Mouse (Mus musculus) B cell, adult 2 months (primary cell): ENCODE measurements around the gene 1700018B08Rik.
A peak's percentile ranks its signal among the peaks of the same experiment; 100 is the strongest.

Source experiments
- DNase-seq, 2 experiments: peaks; one replicate each; pipeline ENCODE4 v3.0.0; 2022

Gene 1700018B08Rik

DNA sequence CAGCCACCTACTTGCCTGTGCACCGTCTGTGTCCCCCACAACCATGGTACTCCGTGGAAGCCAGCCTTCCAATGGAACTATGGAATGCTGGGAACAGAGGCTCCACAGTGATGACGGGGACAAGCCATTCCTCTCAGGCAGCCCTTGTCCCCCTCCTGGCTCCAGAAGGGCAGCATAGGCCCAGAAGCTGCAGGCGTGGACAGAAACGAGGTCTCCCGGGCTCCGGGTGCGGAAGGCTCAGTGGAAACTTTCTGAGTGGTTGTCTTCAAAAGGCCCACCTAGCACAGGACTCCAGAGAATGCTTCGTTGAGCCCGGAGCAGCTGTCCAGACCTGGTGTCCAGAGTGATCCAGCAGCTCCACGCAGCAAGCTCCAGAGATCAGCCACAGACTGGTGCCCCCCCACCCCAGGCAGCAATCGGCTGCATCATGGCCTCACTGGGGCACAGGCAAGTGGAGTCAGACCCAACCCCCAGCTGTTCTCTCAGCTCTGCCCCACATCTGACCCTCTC, at the start of gene 1700018B08Rik:
Gene 1700018B08Rik, minus strand, starts transcription at position 45 of the 510 bp plus-strand sequence.
- DNase-seq, result no peak

DNA sequence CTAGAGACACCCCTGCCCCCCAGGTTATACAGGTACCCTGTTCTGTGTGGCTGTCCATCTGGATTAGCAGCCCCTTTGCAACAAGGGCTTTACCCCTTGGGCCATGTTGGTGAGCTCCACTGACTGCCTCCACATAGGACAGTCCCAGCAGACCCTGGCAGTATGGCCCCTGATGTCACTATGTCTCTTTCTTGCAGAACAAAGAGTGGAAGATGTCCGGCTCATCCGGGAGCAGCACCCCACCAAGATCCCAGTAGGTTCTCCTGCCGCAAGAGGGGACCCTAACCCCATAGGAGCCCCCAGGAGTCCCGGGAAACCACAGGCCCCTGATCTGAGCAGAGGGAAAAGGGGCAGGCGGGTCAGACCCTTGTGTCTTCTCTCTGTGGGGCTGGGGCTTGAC, 49.2 kb upstream of the 1700018B08Rik start:
- no peak for DNase-seq

DNA sequence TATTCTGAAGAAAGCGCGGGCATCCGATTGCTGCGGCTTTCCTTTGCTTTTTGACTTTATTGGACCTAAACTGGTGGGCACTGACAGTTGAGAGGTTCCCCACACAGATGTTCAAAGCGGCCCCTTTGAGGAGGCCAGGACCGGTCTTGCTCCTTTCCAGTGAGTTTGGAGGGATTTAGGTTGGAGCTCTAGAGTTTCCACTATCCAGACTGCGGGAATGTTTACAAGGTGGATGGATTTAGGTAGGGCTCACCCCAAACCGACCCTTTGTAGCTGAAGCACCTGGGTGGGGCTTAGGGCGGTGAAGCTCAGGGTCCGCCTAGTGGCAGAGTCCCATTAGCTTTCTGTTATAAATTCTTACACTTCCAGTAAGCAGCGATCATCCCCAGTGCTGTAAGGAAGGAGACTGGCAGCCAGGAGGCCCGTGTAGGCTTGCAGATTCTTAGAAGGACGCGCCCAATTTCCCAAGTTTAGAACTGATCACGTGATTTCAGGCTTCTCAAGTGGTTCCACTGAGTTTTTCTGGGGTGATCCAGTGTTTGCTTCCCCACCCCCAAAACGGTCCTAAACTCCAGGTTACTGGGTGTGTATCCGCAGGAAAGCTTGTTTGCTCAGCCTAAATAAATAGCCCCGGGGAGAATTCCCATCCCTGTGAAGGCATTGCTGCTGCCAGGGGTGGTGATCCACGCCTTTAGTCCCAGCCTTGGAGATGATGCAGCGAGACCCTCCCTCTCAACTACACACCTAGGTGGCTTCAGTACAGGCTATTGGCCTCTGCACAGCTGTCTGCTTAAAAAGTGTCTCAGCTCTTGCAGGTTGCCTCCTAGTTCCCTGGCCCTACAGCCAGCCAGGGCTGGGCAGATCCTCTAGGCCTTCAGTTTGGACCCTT, 47.3 kb upstream of the 1700018B08Rik start:
- DNase-seq, result peak; percentile 61 to 68

DNA sequence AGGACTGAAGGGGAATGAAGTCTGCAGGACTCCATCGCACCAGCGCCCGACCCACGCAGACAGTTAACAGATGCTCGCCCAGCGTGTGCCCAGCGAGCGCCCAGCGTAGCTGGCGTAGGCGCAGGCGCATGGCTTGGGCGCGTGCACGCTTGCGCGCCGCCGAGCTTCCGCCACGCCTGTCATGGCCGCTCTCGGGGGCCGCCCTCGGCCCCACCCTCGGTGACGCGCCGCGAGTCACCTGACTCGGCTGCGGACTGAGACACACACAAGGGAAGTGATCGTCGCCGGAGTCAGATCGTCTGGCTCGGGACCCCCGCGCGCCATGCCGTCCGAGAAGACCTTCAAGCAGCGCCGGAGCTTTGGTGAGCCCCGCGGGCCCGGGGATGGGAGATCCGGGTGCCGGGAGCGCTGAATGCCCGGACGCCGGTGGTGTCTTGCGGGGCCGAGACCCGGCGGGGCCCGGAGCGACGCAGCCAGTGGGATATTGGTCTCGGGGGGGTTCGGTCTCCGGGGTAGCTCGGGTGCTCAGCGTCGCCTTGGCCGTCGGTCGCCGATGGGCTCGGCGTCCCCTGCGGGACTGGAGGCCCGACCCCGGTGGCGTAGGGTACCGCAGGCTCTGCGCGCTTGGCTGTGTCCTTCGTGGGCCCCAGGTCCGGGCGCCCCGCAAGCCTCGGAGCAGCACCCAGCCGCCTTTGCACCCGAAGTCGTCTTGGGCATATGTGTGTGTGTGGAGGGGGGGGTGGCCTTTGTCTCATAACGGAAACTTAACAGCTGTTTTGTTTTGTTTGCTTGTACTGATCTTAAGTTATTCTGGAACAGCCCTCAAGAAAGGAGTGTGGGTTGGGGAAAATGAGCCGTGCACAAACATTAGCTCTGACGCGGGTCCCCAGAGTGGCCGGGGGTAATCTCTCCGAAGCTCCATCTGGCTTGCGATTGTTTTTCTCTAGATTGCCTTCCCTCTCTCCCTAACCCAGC, 46.4 kb upstream of the 1700018B08Rik start, which contains the start of gene Map1lc3b:
Gene Map1lc3b, plus strand, starts transcription at position 159 of the 975 bp plus-strand sequence.
- peak; percentile 98 to 99 for DNase-seq

DNA sequence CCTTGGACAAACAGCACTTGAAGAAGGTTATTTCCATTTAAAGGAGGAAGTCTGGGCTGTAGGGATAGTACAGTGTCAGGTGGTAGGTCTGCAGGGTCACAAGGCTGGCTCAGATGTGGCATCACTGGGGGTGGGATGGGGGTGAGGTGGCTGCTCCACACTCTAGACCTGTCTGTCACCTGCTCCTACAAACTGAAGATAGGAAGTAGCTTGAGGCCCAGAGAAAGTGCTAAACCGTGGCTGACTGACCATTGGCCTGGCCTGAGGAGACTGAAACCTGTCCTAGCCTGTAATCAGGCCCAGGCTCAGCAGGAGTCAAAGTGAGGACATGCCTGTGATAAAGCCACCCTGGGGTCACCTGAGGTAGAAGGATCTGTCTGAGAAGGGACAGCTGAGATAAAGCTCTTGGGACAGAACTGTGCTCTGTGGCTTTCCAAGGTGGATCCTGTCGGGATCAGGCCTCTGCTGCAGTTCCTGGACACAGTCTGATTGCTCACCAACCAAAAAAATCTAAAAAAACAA, 45.1 kb upstream of the 1700018B08Rik start:
- DNase-seq, result no peak

DNA sequence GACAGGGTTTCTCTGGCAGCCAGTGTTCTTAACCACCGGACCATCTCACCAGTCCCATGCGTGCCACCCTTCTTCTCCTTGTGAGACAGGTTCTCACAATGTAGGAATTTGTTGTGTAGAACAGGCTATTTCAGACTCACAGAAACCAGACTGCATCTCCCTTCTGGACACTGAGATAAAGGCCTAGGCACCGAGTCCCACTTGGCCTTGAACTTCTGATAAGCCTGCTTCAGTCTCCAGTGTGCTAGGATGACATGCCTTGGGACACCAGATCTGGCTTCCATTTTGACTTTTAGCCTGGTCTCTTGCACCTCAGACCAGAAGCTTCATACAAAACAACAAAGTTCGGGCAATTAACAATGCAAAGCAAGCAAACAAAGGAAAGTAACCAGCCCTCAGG, 44.6 kb upstream of the 1700018B08Rik start:
- no peak for DNase-seq

DNA sequence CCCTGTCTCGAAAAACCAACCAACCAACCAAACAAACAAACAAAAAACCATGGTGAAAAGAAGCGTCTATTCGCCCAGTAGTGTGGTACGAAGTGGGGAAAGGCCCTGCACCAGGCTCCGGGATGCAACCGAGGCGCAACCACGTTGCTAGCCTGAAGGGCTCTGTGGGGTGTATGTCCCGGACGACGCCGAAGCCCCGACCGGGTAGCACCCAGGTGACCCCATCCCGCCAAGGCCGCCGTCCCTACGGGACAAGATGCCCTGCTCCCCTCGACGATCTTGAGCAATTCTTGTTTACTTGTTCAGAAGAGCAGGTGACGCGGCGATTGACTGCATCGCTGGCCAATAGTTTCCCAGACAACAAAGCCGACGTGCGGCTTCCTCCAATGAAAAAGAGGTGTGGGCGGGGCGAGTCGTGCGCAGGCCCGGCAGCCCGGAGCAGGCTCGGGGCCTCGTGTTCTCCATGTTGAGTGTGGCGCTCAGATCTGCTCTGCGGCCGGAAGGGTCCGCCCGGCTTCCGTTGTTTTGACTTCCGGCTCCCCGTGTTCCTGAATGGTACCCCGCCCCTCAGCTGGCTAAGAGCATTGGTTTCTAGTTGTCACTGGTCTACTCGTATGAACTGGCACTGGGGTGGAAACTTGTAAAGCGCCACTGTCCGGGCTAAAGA, 41.2 kb upstream of the 1700018B08Rik start:
- peak; percentile 99 for DNase-seq

DNA sequence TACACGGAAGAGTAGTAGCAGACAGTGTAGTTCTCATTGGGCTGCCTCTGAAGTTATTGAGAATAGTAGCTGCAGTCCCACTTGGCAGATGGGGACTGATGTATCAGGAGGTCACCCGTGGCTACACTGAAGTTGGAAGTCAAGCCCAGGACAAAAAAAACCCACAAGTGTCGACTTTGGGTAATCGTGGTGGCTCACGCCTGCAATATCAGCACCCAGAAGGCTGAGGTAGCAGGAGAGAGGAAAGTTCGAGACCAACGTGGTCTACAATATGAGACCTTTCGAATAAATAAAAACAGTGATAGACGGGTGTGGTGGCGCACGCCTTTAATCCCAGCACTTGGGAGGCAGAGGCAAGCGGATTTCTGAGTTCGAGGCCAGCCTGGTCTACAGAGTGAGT, 40.6 kb upstream of the 1700018B08Rik start:
- DNase-seq, result no peak

DNA sequence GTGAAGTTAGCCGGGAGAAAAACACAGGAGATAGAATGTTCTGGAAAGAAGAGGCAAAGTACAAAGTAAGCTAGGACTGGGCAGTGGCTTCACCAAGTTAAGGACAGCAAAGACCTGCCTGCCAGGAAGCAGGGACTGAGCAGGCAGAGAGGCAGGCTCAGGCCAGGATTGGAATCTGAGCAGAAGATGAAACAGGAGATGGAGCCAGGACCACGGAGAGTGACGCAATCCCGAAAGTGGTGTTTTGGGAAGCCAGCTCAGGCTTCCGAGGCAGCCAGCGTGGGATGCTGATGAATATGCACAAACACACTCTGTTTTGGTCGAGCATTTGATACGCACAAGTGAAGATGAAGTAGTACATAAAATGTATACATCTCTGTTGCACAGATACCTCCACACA, 39.5 kb upstream of the 1700018B08Rik start:
- DNase-seq, result no peak

DNA sequence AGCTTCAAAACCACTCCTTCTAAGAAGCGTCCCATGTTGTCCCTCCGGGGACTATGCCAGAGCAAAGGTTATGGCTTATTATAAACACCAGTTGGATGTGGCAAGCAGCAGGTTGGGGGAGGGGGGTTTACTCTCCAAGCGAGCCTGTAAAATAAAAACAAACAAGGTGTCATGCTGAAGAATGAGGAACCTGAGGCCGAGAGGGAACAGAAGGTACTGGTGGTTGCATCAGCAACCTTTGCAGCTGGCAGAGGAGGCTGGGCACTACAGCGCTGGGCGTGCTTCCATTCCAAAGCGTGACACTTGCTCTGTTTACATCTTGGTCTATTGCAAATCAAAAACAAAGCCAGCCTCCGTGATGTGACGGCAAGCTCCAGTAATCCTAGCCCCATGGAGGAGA, 36.3 kb upstream of the 1700018B08Rik start:
- peak; percentile 55 to 64 for DNase-seq

DNA sequence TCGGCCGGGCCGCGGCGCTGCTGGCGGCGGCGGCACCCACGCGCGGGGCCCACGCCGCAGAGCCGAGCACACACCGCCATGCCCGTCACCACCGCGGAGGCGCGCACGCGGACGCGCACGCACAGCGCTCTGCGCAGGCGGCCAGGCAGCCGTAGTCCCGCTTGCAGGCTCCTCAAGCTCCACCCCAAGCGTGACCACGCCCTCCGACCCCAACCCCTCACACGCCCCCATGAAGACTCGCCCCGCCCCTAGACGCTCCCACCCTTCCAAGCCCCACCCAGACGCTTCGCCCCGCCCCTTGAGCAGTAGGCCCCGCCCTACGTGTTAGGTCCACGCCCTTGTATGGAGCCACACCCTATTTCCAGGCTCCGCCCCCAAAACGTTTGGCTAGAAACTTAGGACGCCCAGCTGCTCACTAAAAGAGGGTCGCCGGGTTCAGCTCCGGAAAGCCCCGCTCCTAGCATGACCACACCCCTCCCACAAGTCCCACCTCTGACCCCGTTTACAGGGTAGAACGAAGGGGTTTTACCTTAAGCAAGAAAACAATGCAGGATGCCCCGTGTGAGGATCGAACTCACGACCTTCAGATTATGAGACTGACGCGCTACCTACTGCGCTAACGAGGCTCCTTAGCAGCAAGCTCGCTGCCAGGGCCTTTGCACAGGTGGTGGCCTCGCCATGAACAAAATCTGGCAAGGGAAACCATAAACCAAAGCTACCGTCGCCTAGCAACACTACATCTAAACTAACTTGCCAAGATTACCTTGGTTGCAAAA, 34.7 kb upstream of the 1700018B08Rik start, which contains the start of gene Fbxo31:
Gene Fbxo31, minus strand, starts transcription at position 131 of the 776 bp plus-strand sequence.
- peak; percentile 97 for DNase-seq

DNA sequence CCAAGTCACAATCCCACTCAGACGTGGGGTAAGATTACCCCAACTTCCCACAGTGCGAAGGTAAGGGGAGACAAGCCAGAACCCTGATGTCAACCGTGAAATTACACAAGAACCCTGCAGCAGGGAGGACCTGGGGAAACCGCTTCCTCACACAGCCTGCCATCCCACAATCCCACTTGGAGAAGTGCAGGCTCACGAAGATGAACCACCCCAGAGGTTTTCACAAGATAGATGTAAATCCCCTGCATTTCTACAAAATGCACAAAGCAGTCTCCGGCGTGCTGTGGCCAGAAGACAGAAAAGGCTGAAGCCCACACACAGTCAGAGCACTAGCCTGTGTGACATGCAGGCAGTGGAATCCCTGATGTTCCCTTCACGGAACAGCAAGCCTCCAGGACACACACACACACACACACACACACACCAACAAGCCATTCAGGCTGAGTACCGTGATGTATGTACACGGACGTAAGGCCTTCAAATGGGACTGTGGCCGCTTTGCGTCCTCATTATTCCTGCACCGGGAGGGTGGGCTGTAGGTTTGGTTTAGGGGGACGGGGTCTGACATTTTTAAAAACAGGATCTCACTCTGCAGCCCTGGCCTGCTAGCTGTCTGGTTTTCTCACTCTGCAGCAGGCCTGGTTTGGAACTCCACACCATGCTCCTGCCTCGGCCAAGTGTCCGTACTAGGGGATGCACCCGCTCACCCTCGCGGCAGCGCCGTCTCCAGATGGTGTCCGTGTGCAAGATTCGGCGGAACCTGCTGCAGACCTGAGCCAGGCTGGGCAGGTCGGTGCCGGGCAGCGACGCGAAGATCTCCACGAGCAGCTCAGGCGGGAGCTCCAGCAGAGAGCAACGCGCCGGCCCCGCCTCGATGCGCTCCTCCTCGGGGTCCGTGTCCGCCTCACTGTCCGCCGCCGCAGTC, 33.9 kb upstream of the 1700018B08Rik start:
- DNase-seq, result no peak

DNA sequence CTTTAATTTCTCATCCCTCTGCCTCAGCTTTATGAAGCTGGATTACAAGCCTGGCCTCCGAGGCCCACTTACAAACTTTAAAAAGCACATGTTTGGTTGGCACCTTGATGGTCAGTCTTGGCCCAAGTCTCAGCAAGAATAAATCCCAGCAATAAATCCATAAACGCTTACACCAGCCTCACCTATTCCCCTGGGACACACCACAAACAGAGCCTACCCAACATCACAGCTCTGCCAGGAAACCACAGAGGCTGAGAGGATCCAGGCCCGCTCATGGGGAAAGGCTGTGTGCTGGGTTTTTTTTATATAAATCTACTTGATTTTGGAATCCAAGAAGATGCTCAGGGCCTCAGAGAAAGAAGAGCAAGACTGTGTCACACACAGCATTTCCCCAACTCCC, 31.5 kb upstream of the 1700018B08Rik start:
- DNase-seq, result no peak

DNA sequence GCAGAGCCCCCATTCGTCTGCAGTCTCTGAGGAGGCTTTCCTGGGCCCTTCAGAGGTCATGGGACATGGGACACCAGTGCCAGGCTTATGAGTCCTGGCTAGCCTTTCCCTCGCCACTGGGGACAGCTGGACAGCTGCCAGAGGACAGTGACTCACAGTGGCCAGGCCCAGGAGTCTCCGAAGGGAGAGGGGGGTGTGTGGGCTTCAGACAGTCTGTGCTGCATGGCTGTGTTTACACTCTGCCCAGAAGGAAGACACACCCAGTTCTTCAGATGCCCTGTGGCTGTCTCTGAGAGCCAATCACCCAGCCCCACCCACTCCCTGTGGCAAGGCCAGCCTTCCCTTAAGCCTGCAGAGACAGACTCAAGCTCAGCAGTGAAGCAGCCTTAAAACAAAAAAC, 29.2 kb upstream of the 1700018B08Rik start:
- DNase-seq, result no peak

DNA sequence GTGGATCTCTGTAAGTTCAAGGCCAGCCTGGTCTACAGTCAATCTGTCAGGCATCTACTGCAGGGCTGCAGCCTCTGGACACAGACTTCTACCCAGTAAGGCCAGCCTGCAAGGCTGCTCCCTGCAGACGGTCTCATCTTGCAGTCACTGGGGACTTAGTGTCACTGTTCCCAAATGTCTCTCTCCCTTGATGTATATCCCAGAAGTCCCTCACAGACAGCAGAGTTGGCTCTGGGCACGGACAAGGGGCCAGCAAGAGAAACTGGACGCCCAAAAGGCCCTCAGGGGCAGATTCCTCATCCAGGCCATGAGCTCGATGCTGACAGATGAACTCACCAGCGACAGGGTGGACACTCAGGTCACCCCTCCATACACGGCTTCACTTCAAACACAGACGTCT, 28.0 kb upstream of the 1700018B08Rik start:
- no peak for DNase-seq

DNA sequence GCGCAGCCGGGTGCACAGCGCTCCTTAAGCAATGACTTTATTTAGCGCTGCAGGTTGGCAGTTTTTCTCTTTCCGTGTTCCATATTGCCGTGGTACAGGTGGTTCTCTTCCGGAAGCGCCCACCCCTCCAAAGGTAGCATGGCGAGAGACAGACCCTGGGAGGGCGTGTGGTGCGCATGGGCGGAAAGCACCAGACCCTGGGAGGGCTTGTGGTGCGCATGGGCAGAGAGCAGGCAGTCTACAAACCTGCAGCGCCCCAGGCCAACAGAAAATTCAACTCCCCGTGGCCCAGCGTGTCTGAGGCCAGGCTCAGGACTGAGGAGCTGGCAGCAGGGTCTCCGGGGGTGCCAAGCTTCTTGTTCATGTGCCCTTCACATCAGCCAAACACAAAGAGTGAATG, 26.7 kb upstream of the 1700018B08Rik start:
- DNase-seq, result no peak

DNA sequence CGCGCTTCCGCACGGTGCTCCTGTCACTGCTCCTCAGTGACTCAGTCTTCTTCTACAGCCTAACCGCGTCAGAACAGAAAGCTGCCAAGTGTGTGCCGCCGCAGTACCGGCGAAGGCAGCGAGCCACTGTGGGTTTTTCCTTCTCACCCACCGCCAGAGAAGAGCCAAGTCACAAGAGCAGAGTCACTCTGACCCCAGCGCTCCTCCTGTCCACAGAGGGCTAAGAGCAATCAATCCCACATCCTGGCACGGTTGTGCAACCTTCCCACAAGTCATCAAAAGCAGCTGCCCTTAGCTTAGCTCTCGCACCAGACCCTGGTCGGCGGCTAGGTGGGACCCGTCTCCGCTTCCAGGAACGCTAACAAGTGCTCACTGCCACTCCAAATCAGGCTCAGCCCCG, 26.2 kb upstream of the 1700018B08Rik start:
- no peak for DNase-seq

DNA sequence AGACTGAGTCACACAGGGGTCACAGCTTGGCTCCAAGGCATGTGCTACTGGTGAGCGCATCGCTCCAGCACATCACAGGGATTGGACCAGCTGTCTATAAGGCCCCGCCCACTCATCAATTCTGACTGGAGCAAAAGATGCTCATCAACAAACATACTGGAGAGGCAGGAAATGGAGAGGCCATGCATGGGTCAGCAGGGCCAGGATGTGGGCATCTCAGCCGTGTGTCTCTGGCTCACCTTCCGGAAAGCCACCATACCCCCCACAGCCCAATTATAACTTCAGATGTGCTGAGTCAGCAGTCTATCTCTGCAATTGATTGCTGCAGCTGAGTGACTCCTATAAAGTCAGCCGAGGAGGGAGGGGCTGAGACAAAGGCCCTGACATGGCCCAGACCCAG, 24.2 kb upstream of the 1700018B08Rik start:
- no peak for DNase-seq

DNA sequence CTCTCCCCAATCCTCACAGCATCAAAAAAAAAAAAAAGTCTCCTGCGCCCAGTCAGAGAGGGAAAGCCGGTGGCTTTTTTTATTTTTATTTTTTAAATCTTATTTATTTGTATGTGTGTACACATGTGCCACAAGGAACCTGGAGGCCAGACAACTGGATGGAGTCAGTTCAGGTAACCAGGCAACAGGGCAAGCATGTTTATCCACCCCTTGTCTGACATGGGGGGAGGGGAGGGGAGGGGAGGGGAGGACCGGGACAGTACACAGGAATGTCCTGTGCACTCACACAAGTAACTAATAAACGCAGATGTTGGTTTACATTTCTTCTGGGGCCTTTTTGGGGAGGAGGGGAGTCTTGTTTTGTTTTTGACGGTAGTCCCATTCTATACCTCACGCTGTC, 19.6 kb upstream of the 1700018B08Rik start:
- DNase-seq, result no peak

DNA sequence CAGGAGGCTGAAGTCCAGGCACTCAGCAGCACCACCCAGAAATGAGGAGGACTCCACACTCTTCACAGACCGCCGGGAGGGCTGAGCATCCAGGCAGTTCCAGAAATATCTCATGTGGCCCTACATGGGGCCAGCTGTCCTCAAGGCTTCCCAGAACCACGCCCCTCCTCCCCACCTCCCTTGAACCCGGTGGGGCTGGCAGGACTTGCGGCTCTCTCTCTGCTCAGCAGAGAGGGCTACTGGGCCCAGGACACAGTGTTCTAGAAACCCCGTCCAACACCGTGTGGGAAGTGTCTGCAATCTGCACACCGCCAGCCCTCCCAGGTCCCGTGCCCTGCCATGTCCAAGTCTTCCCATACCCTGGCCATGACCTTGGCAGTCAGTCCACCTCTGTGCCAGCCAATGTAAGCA, 18.8 kb upstream of the 1700018B08Rik start:
- no peak for DNase-seq
